Mouse (Mus musculus) liver, embryonic 13.5 days (tissue): ENCODE measurements around the gene Spaca9. TPM values are rescaled to one million over a fixed set of nuclear protein-coding genes. Genes with fewer than 3 reads are reported as not detected.

Experiments used
- ATAC-seq: fragments of 200-750 bp; cut with Nextera tagmentation; 2 replicates; pipeline ENCODE4 v1.8.0; 2017; ENCODE audit warnings: low read depth, mild to moderate bottlenecking, moderate number of reproducible peaks, moderate library complexity
- DNase-seq: peaks from one replicate; pipeline ENCODE4 v3.0.0; 2022
- H3K27ac ChIP-seq: fragments of 300-500 bp; sonication (generic); 2 replicates; pipeline ENCODE4 v1.5.1; 2015; ENCODE audit warnings: moderate library complexity, mild to moderate bottlenecking, inconsistent platforms
- H3K27me3 ChIP-seq: fragments of 300-500 bp; sonication (generic); 2 replicates; pipeline ENCODE4 v1.6.1; 2015; ENCODE audit warnings: mild to moderate bottlenecking, inconsistent platforms
- H3K36me3 ChIP-seq: fragments of 300-500 bp; sonication (generic); 2 replicates; pipeline ENCODE4 v1.6.1; 2015; ENCODE audit warnings: mild to moderate bottlenecking, inconsistent platforms
- H3K4me1 ChIP-seq: fragments of 300-500 bp; sonication (generic); replicated peaks from 2 replicates; pipeline ENCODE4 v1.6.1; 2015; ENCODE audit warnings: inconsistent platforms
- H3K4me2 ChIP-seq: fragments of 300-500 bp; sonication (generic); 2 replicates; pipeline ENCODE4 v1.6.1; 2015; ENCODE audit warnings: inconsistent platforms, mild to moderate bottlenecking, moderate library complexity
- H3K4me3 ChIP-seq: fragments of 300-500 bp; sonication (generic); replicated peaks from 2 replicates; pipeline ENCODE4 v1.5.1; 2015; ENCODE audit warnings: mild to moderate bottlenecking, inconsistent platforms
- H3K9ac ChIP-seq: fragments of 300-500 bp; sonication (generic); 2 replicates; pipeline ENCODE4 v1.6.1; 2015; ENCODE audit warnings: mild to moderate bottlenecking, inconsistent platforms
- H3K9me3 ChIP-seq: fragments of 300-500 bp; sonication (generic); replicated peaks from 2 replicates; pipeline ENCODE4 v1.6.1; 2016; ENCODE audit warnings: inconsistent platforms
- WGBS: fragments of 180-500 bp; shearing (Covaris S2); methylation state at CpG from one replicate; pipeline ENCODE4 v1.1.7; 2015; ENCODE audit not compliant: insufficient replicate concordance; 5-methylcytosine and 5-hydroxymethylcytosine counted together
- microRNA-seq: library from miRNA; unstranded; fragments of <30 nt; microRNA quantifications from one replicate; pipeline ENCODE4, GENCODE M21; 2016
- polyA plus RNA-seq: library from polyadenylated mRNA; unstranded; fragments of >200 nt; fragmentation: Nextera tagmentation; extraction: Ambion mirVana; gene quantifications from 2 replicates; pipeline ENCODE4 v1.2.1, GENCODE M21; 2015

The Spaca9 gene
- polyA plus RNA-seq, 1 experiment from 2014 or later: 2.0 TPM

DNA sequence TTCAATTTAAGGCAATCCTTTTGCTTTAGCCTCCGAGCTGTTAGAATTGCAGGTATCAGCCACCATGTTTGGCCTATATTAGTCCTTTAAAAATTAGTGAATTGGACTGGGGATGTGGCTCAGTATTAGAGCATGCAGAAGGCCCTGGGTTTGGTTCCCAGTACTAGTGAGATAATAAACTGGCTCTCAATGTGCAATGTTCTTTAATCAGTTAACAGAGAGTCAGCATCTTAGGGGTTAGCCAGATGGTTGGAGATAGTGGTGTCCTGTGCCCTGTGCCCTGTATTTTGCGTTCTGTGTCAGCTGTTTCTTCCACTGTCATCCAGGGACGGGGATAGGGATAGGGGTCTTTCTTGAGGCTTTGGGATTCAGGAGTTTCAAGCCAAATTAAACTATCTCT, 36.6 kb downstream of the Spaca9 start:
- no peak overlapping the region for H3K27ac ChIP-seq
- DNase-seq (no peak), ATAC-seq (peak; percentile 81)
- no peak overlapping the region for H3K4me3 ChIP-seq
- no peaks in the 10 kb centered on the region for H3K9me3 ChIP-seq
- H3K36me3 ChIP-seq: peaks cover 90% of the 10 kb centered on the region
- no peak overlapping the region for H3K9ac ChIP-seq
- H3K4me1 ChIP-seq: peaks cover 20% of the 10 kb centered on the region
- no peaks in the 10 kb centered on the region for H3K27me3 ChIP-seq
- WGBS: 59% methylated on average over 3 of the region's 3 CpGs
- H3K4me2 ChIP-seq: no peak overlapping the region

DNA sequence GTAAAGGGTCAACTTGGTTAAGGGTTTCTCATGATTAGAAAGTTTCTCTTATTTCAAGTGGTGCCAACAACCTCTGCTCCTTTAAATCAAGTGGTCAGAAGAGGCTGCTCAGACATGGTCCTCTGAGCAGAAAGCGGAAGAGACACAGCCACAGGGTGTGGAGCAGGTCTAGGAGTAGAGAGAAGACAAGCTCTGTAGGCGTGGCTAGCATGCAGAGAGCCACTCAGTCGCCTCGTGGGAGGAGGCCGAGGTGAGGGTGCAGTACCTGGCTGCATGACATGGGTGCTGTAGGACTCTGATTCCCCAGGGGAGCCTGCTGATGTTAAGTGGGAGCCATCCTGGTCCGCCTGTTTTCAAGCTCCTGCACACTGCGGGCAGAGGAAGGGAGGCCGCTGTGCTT, 43.3 kb downstream of the Spaca9 start:
- H3K4me2 ChIP-seq: no peak overlapping the region
- peaks cover 55% of the 10 kb centered on the region for H3K36me3 ChIP-seq
- DNase-seq: no peak
- no peak for ATAC-seq
- no peaks in the 10 kb centered on the region for H3K27me3 ChIP-seq
- H3K4me3 ChIP-seq: no peak overlapping the region
- H3K9ac ChIP-seq: no peak overlapping the region
- 67% methylated on average over 8 of the region's 8 CpGs for WGBS
- H3K27ac ChIP-seq: no peak overlapping the region
- H3K9me3 ChIP-seq: no peaks in the 10 kb centered on the region
- peaks cover 10% of the 10 kb centered on the region; the same call in 1 of the 2 replicates for H3K4me1 ChIP-seq

DNA sequence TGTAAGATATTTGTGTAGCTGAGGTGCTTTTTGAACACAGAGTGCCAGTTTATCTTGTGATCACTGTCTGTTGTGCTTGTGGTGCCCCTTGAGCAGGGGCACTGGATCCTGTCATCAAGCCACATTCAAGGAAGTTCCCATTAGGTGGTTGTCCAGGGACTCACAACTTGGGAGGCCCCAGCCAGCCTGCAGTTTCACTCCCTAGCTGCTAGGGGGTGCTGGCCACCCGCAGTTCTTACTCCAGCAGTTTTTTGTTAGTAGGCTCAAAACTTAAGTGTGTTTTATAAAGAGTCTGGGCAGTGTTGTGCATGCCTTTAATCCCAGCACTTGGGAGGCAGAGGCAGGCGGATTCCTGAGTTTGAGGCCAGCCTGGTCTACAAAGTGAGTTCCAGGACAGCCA, 45.2 kb downstream of the Spaca9 start:
- no peaks in the 10 kb centered on the region for H3K27me3 ChIP-seq
- 50% methylated on average over 2 of the region's 2 CpGs for WGBS
- no peak overlapping the region for H3K9ac ChIP-seq
- peaks cover 36% of the 10 kb centered on the region for H3K36me3 ChIP-seq
- H3K27ac ChIP-seq: no peak overlapping the region
- H3K4me1 ChIP-seq: peaks cover 10% of the 10 kb centered on the region; the same call in 1 of the 2 replicates
- no peak overlapping the region for H3K4me2 ChIP-seq
- ATAC-seq (no peak), DNase-seq (peak; percentile 35)
- no peak overlapping the region for H3K4me3 ChIP-seq
- no peaks in the 10 kb centered on the region for H3K9me3 ChIP-seq

DNA sequence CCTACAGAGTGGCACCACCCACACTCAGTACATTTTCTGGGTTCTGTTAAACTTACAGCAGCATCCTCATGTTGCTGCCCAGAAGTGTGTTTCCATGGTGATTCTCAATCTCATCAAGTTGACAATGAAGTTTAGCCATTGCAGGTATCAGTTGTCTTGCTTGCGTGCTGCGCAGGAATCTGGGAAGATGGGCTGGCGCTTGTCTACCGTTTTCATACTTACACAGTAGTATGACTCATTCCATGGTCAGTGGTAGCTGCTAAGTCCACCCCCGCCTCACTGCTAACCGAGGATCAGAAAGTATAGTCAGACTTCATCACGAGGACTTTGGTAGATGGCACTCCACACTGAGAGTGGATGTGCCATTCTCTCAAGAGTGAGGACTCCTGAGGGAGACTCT, 46.2 kb downstream of the Spaca9 start:
- H3K4me3 ChIP-seq: no peak overlapping the region

DNA sequence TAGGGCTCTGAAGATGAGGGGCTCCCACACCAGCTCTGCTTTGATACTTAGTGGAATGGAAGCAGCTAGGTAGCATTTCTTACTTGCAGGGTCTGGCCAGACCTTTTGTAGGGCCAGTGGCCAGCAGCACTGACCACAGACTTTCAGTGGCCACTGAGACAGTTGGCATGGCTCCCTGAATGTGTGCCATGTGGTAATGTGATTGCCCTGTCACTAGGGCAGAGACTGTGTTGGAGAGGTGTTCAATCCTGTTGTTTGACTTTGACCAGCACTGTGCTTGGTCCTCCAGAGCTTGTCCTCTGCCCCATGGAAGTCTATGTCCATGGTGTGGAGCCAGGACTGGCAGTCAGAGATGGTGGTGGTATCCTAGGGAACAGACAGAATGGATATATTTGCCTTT, 49.0 kb downstream of the Spaca9 start:
- H3K9ac ChIP-seq: no peak overlapping the region
- no peak overlapping the region for H3K4me3 ChIP-seq
- peaks cover 11% of the 10 kb centered on the region; the same call in 1 of the 2 replicates for H3K36me3 ChIP-seq
- no peak overlapping the region for H3K4me2 ChIP-seq
- ATAC-seq (no peak), DNase-seq (no peak)
- no peaks in the 10 kb centered on the region for H3K27me3 ChIP-seq
- H3K9me3 ChIP-seq: no peaks in the 10 kb centered on the region
- H3K4me1 ChIP-seq: peaks cover 22% of the 10 kb centered on the region
- no peak overlapping the region for H3K27ac ChIP-seq

More for the DNA sequence above, 46.2 kb downstream of the Spaca9 start:
- H3K4me1 ChIP-seq: 0 out of 2 replicates have a peak, but pooled peaks cover 8% of the 10 kb centered on the region
- no peak overlapping the region for H3K9ac ChIP-seq
- no peaks in the 10 kb centered on the region for H3K9me3 ChIP-seq
- peaks cover 26% of the 10 kb centered on the region for H3K36me3 ChIP-seq
- 84% methylated on average over 7 of the region's 7 CpGs for WGBS
- ATAC-seq: no peak
- no peaks in the 10 kb centered on the region for H3K27me3 ChIP-seq
- H3K27ac ChIP-seq: no peak overlapping the region
- no peak overlapping the region for H3K4me2 ChIP-seq
- DNase-seq: no peak

DNA sequence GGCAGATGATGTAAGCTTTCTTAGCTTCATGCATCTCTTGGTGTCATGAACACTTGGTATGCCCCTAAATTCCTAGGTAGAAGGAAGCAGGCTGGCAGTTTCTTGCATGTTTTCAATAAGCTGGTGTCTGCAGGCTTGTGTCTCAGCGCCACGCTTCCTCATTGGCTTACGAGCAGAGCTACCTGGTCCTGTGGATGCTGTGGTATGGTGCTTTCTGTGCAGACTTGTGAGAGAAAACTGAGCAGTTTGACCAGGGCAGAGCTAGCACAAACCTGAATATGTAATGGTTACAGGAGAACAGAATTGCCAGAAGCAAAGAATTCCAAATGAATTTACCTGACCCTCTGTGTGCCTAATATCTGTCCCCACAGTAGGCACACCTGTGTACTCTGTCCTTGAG, 56.4 kb downstream of the Spaca9 start:
- peak overlapping the region; percentile 19; the same call in 1 of the 2 replicates for H3K4me2 ChIP-seq
- WGBS: 90% methylated on average over 3 of the region's 3 CpGs
- H3K9me3 ChIP-seq: no peaks in the 10 kb centered on the region
- 0 out of 2 replicates have a peak overlapping the region, but pooled peaks have one; percentile 10 for H3K4me3 ChIP-seq
- no peak for DNase-seq
- H3K27ac ChIP-seq: no peak overlapping the region
- no peak overlapping the region for H3K9ac ChIP-seq
- no peak for ATAC-seq
- no peaks in the 10 kb centered on the region for H3K36me3 ChIP-seq
- H3K4me1 ChIP-seq: peaks cover 71% of the 10 kb centered on the region
- H3K27me3 ChIP-seq: no peaks in the 10 kb centered on the region

Small RNA genes lying within 50 kb of the gene (microRNA-seq; reads per million reads assigned to microRNA genes)
- 2.6 reads per million for gene Mir3088

Other genes starting within 250 kb of the Spaca9 start
- gene 1700007K13Rik, start 233.4 kb downstream of the Spaca9 start, polyA plus RNA-seq: 0.14 TPM in 1 of 2 replicates, not detected in the other
- gene Mrps2, start 231.7 kb downstream of the Spaca9 start, polyA plus RNA-seq: 31.0 and 36.2 TPM in 2 replicates
- 0.36 and 0.44 TPM in 2 replicates for gene Gbgt1, start 202.8 kb downstream of the Spaca9 start, polyA plus RNA-seq
- gene Gm10134, start 193.6 kb downstream of the Spaca9 start, polyA plus RNA-seq: 0.52 and 1.1 TPM in 2 replicates
- gene Ralgds, start 186.6 kb downstream of the Spaca9 start, polyA plus RNA-seq: 1.7 and 2.5 TPM in 2 replicates
- gene Cel, start 136.3 kb downstream of the Spaca9 start, polyA plus RNA-seq: 0.05 and 0.34 TPM in 2 replicates
- gene Gtf3c5, start 116.0 kb downstream of the Spaca9 start, polyA plus RNA-seq: 16.9 and 19.3 TPM in 2 replicates
- gene Gfi1b, start 77.7 kb downstream of the Spaca9 start, polyA plus RNA-seq: 99.2 and 109 TPM in 2 replicates
- 7.8 and 8.4 TPM in 2 replicates for gene Tsc1, start 58.5 kb downstream of the Spaca9 start, polyA plus RNA-seq
- 0.16 and 0.34 TPM in 2 replicates for gene Ak8, start 437 bp upstream of the Spaca9 start, polyA plus RNA-seq
- 4.9 and 6.2 TPM in 2 replicates for gene Gtf3c4, start 140.6 kb upstream of the Spaca9 start, polyA plus RNA-seq
- gene Ddx31, start 140.7 kb upstream of the Spaca9 start, polyA plus RNA-seq: 7.5 and 7.7 TPM in 2 replicates
- gene Barhl1, start 216.9 kb upstream of the Spaca9 start, polyA plus RNA-seq: not detected in 2 replicates